Mouse (Mus musculus): Measurements from ENCODE around the gene Med12l.
A peak's percentile ranks its signal among the peaks of the same experiment; 100 is the strongest.
"Not testable (repeated sequence)": the region's sequence is repeated elsewhere in the genome, so short reads cannot be mapped to it uniquely, and the experiment has no call there.

The Med12l gene

DNA sequence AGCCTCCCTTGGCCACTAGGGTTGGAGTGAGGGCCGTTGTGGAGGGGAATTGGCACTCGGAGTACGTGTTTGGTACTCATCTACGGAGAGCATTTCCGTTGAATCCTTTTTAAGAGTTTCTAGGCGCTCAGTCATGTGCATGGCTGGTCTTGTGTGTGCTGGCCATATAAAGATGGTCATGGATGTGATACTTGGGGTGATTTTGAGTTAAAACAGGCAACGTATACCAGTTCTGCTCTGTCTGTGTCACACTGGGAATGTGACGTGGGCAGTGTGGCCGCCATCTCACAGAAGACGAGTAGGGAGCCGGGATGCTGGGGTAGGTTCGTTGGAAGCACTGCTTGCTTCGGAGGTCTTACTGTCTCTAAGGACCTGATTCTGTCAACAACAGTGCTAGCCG, 17.3 kb downstream of the Med12l start:
- no peak for ATAC-seq (ENCODE audit: low TSS enrichment)

DNA sequence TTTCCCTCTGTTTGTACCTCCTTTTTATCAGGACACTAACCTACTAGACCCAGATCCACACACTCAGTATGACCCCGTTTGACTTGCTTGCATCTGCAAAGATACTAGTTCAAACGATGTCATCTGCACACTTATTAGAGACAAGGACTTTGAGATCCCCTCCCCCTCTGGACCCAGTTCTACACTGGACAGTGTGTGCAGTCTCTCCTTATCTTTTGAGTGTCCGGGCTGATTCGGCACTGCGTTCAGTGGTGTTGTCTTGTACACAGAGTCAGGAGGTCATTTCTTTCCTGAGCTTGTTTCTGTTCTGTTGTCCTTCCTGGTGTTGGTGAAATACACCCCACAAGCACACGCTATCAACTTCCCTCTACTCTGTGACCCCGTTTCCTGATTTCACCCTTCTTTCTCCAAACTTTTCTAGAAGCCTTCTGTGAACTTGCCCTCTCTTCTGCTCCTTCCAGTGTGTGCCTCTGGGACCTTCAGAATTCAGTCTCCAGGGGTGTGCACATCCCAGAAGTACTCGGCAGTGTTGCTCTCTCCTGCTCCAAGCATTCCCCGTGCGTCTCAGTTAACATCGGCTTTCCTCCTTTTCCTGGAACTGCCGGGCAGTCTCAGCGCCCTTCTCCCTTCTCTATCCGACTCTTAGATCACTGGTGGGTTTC, 19.0 kb downstream of the Med12l start:
- no peak for ATAC-seq (ENCODE audit: low TSS enrichment)

DNA sequence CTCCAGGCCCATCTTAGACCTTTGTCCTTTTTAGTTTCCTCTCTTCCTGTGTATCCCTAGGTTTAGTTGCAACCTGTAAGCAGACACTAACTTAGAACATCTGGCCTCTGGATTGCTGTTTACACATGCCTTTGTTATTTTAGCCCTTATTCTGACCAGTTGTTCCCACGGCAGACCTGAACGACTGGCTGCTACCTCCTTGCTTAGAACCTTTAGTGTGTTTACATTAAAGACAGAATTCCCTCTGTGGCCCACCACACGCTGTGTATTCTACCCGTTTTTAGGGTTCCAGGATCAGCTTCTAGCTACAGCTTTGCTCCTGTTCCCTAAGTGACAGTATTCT, 19.5 kb downstream of the Med12l start:
- no peak for ATAC-seq (ENCODE audit: low TSS enrichment)

DNA sequence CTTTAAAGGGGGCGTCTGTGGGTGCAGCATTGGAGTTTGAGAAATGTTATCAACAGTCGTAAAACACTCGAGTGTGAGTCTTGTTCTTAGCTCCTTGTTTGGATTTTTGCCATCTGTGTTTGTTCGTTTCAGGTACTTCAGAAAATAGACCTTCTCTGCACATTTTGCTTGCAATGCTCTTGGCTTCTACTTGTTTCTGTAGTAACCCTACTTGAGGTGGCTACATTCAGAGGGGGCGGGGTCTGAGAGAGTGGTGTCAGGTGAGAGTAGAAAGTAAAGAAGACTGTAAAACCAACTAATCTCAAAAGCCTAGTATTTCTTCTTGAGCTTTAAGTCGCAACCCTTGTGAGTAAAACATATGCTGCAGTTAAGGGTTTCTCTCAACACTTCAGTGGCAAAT, 23.1 kb downstream of the Med12l start:
- ATAC-seq (ENCODE audit: low TSS enrichment): no peak

- no peak for ATAC-seq (ENCODE audit: low TSS enrichment)
Measured at GRCm38 (mm10) chr3:59030986-59031385, 25.4 kb downstream of the Med12l start.

DNA sequence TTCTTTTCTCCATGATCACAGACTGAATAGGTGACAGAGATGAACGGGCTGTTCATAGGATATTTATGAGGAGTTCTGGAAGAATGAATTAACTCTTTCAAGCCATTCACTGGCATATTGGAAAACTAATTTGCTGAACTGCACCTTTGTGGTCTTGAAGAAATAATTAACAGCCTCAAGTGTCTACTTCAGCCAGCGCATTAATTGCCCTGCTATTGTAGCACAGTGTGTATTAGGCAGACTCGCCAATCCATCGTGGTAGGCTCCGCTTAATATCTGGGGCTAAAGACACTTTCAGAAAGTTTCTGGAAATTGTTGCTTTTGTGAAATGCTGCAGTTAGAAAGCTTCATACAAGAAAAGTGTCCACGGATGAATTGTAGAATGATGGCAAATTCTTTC, 35.9 kb downstream of the Med12l start:
- ATAC-seq (ENCODE audit: low TSS enrichment): no peak

DNA sequence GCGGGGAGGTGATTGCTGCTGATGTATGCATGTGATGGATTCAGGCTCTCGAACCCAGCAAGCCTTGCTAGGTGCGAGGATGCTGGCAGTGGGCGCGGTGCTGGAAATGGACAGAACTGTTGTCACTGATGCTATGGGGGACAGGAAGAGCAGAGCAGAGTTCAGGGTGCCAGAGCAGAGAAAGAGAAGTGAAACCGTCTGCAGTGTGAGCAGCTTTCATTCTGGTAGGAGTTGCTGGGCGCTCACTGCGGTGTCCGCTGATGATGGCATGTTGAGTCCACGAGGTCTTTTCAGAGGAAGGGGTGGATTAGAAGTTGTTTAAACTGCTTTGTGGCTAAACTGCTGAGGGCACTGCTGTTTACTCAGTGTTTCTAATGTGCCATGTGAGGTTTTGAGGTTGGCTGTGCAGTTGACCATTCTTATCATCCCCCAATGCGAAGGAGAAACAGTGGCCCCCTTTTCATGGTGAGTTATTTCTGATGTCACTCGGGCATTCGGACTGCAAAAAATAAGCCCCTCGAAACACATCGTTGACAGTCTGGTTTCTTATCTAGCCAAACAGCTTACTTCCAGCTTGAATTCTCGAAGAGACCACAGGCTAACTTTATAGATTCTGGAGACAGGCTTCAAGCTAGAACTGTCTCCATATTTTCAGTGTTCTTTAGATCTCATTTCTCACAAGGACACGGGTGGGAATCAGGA, 49.4 kb downstream of the Med12l start:
- no peak for ATAC-seq (ENCODE audit: low TSS enrichment)

GRCm38 (mm10) chr3:59059022-59059541, 53.5 kb downstream of the Med12l start:
- ATAC-seq (ENCODE audit: low TSS enrichment): peak; percentile 96

DNA sequence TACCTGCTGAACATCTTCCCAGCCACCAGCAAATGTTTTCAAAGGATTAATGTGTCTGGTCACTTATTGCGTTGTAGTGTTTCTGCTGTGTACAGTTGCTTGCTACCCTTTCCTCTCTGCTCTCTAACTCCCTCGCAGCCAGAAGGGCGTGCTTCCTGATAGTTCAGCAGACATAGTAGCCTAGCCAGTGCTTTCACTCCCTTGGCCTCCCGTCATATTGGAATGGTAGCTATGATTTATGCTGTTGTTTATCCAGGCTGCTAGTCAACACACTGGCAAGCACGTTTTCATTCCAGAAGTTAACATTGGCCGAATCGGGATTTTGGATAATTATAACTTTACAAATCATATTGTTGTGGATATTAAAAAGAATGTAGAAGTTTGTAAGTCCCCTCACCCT, 54.5 kb downstream of the Med12l start:
- no peak for ATAC-seq (ENCODE audit: low TSS enrichment)

DNA sequence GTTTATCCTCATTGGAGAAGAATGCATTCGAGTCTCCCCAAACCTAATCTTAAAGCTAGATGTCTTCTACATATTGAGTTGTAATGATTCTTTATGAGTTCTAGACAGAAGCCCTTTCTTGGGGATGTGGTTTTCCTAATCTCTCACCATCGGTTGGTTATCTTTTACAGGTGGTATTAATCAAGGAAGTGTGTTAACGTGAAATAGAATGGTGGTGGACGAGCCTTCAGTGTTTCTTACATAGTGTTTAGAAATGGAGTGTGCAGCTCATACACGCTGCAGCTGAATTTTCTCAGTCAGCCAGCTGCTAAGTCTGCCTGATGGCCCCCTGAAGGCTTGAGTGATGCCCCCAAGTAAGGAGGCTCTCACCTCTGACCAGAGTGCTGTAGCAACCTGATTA, 56.5 kb downstream of the Med12l start:
- ATAC-seq (ENCODE audit: low TSS enrichment): no peak

GRCm38 (mm10) chr3:59063431-59063830, 57.8 kb downstream of the Med12l start:
- ATAC-seq (ENCODE audit: low TSS enrichment): no peak

GRCm38 (mm10) chr3:59065937-59066336, 60.3 kb downstream of the Med12l start:
- peak; percentile 82 for ATAC-seq (ENCODE audit: low TSS enrichment)

- peak; percentile 81 for ATAC-seq (ENCODE audit: low TSS enrichment)
Measured at GRCm38 (mm10) chr3:59066558-59067294, 61.1 kb downstream of the Med12l start.

- ATAC-seq (ENCODE audit: low TSS enrichment): not testable (repeated sequence)
Measured at GRCm38 (mm10) chr3:59069071-59069470, 63.4 kb downstream of the Med12l start.

- ATAC-seq (ENCODE audit: low TSS enrichment): no peak
Measured at GRCm38 (mm10) chr3:59077278-59077677, 71.7 kb downstream of the Med12l start.

DNA sequence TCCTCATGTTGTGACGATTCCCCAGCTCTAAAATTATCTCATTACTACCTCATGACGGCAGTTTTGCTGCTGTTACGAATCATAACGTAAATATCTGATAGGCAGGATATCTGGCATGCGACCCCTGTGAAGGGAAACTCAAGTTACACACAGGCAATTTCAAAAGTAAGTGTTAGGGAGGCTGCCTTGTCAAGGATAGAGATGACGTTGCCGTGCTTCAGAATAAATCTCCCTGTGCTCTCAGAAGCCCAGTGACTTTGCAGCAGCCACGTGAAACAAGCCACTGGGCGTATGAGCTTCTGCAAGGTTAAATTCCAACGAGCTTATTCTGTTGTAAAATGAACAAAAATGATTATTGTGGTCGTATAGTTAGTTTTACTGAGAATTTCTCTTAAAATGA, 73.0 kb downstream of the Med12l start:
- no peak for ATAC-seq (ENCODE audit: low TSS enrichment)

DNA sequence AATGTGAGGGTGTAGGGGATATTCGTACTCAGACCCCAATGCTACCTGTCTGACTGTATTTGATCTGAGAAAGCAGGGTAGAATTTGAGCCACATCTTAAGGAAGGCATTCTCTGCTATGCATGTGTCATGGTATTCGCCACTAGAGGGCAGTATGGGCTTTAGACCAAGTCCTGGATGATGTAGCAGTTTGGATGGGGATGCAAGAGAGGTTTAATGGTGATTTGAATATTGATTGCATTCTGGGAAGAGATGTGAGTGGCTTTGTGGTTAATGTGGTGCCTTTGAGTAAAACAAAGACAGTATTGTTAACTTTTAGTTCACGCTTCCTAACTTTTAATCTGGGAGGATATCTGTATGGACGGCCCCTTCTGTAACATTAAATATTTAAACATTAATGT, 73.7 kb downstream of the Med12l start:
- ATAC-seq (ENCODE audit: low TSS enrichment): peak; percentile 76; the same call in 1 of the 2 replicates

GRCm38 (mm10) chr3:59080293-59080916, 74.8 kb downstream of the Med12l start:
- ATAC-seq (ENCODE audit: low TSS enrichment): no peak

DNA sequence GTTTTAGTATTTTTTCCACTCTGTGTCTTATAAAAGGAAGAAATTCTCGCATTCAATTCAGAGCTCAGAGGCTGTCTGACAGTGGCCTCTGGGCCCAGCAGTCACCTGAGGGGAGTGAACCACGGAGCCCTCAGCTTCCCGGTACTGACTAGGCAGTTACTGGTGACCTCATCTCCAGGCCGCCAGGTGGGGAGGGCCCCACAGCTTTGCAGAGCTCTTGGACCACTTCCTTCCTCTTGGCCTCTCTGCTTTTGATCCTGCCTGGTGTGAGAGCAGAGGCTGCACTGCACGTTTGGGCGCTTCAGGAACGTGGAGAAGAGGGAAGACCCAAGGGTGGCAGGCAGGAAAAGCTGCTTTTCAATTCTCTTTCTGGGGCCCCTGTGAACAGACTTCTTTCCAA, 75.3 kb downstream of the Med12l start:
- ATAC-seq (ENCODE audit: low TSS enrichment): no peak

GRCm38 (mm10) chr3:59092702-59093101, 87.1 kb downstream of the Med12l start:
- no peak for ATAC-seq (ENCODE audit: low TSS enrichment)

GRCm38 (mm10) chr3:59097421-59097820, 91.8 kb downstream of the Med12l start:
- ATAC-seq (ENCODE audit: low TSS enrichment): no peak

DNA sequence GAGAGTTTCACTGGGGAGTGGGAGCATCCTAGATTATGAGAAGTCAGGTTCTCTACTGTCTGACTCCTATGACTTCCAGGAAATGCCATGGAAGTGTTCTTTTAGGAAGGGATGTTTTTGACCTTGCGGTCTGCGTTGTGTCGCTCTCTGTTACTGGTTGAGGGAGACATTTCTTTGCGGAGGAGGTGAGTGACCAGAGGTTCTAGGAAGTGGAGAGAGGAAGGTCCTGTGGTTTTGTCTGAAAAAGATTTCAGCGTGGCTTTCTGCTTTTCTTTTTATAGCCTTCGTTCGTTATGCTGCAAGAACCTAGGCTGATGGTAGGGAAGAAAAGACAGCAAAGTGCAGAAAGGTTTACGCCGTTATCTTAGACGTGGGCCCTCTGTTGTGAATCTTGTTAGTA, 92.9 kb downstream of the Med12l start:
- no peak for ATAC-seq (ENCODE audit: low TSS enrichment)
